Mouse (Mus musculus): Measurements from ENCODE around the gene Gtpbp2.

Gtpbp2 gene

DNA sequence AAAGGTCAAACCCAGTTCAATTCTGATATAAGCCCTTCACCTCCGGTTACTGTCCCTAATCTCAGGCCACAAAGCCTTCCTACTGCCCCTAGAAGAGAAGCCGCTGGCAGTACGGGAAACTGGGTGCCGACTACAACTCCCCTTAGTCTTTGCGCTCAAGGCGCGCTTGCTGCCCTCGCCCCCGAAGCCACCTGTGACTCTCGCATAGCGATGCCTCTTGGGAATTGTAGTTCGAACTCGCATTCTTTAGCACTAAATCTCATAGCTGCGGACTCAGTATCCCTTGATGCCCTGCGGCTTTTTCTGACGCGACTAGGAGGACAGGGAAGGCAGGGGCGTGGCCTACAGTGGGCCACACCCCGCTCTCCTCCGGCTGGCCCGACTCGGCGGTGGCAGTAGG, at the start of gene Gtpbp2:
TSS of gene Gtpbp2 (plus strand) at position 347 of the 400 bp plus-strand sequence.
- peak; percentile 94 to 99 for DNase-seq (ENCODE audit: low spot score in 2 of 2)

DNA sequence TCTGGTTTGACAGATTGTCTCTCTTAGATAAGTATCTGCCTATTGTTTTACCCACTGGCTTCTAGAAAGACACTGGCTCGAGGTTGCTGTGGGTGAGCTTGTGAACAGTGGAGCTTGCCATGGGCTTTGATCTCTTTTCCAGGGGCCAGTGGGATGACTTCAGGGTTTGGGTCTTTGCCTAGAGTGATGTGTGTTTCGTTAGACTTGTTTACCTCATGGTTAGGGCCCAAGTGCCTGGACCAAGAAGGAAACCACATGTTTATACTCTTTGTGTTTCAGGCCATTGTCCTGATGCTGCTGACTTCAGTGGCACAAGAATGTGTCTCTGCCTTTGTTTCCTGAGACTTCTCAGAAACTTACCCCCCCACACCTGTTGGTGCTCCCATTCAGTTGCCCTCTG, 45.3 kb upstream of the Gtpbp2 start:
- no peak for DNase-seq (ENCODE audit: low spot score in 2 of 2)

DNA sequence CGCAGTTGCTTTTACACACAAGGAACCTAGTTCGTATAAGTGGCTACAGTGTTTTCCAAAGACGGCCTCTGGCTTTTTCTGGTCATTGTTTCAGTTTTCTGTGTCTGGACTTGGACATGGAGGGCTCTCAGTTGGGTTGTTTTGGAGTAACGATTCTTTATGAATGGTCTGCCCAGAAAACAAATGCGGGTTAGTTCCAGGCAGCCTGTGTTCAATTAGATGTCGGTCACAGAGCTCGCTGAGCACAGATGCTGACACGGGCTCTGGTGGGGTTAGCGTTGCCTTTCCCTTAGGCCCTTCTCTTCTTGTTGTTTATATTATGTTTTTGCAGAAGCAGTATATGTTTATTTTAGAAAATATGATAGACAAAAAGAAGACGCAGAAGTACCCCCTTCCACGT, 44.7 kb upstream of the Gtpbp2 start:
- DNase-seq (ENCODE audit: low spot score in 2 of 2) = no peak

- no peak for DNase-seq (ENCODE audit: low spot score in 2 of 2)
Measured at GRCm38 (mm10) chr17:46116881-46117280, 44.0 kb upstream of the Gtpbp2 start.

GRCm38 (mm10) chr17:46117623-46118422, 43.0 kb upstream of the Gtpbp2 start:
- DNase-seq (ENCODE audit: low spot score in 2 of 2) = no peak

DNA sequence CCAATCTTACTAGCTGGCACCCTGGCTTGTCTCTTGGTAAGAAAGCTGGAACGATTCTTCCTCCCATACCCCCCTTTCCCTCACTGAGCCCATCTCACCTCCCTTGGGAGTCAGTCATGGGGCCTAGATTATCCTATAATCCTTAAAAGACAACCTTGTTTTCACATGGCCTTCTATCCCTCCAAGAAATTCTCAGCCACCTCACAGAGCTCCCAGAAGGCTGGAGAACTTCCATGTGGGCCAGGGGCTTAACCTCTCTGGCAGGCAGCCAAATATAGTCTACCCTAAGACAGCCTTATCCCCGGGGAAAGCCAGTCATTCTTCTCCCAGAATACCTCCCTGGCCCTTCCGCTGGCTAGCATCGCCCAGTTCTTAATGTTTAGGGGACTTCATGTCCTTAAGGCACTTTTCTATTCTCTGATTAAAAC, 42.4 kb upstream of the Gtpbp2 start:
- DNase-seq (ENCODE audit: low spot score in 2 of 2) = no peak

DNA sequence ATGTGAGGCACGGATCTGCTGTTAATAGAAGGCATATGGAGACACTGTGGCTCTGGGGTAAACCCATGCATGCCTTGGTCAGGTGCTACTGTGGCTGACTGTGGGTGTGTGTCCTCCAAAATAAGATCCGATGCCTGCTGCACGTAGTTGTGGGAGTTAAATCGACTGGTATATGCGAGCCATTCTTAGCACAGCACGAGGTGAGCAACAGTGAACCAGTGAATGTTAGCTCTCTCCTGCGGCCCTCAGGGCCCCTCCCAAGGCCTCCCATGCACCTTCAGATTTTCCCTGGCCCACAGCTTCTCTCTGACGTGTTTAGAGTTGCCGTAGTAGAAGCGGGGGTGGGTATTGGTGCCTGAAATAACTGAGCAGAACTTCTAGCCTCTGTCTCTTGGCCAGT, 41.2 kb upstream of the Gtpbp2 start:
- DNase-seq (ENCODE audit: low spot score in 2 of 2) = peak; percentile 21 to 67

DNA sequence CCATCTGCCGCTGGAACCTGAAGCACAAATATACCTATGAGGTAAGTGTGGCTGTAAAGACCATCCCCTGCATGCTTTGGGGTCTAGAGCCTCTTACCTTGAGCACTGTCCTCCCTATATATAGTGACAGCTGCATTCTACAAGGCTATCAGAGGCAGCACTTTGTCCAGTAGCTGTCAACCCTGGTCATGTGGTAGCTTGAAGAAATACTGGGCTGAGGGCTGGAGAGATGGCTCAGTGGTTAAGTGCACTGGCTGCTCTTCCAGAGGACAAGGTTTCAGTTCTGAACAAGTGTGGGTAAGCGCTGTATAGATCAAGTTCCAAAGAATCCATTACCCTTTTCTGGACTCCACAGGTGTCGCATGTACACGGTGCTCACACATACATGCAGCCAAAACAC, 38.0 kb upstream of the Gtpbp2 start:
- DNase-seq (ENCODE audit: low spot score in 2 of 2) = no peak

- no peak for DNase-seq (ENCODE audit: low spot score in 2 of 2)
Measured at GRCm38 (mm10) chr17:46123285-46123684, 37.5 kb upstream of the Gtpbp2 start.

GRCm38 (mm10) chr17:46123953-46124700, 36.7 kb upstream of the Gtpbp2 start:
- DNase-seq (ENCODE audit: low spot score in 2 of 2) = no peak

DNA sequence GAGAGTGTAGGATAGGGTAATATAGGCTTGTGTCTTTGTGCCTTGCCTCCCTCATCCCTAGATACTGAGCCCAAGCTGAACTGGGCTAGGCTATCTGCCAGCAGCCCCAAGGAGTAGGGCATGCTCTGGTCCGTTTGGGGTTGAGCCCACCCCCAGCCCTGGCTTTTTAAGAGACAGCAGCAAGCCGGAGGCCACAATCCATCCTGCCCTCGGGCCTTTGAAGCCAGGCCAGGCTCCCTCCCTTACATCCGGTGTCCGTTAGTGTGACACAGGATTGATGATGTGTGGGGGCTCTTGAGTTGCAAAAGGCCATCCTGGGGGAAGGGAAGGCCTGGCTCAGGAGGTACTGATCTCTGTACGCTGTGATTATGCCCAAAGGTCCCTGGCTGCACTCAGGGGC, 34.2 kb upstream of the Gtpbp2 start:
- no peak for DNase-seq (ENCODE audit: low spot score in 2 of 2)

DNA sequence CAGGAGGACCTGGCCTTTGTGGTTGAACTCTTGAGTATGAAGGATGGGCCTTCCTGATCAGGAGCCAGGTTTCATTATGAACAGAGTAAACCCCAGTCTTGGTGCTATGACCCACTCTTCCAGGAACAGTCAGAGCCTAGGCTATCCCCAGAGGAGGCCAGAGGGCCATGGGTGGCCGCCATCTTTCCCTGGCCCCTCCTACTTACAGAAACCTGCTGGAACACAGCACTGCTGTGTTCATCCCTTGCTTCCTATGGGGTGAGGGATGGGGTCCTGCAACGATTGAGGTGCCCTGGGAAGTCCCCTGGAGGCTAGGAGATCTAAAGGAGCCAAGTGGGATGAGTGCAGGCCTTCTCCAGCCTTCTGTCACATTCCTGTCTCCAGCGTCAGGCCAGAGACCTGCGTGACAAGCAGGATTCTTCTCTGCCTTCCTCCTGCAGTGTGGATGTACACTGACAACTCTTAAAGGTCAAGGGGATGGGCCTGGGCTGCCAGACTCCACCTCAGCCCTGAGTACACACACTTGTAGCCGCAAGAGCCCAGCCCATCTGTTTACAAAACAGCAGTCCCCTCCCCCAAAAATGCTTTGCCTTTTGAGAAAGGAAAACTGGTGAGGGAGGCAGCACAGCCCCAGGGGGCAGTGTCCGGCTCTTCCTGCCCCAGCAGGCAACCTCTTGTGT, 32.9 kb upstream of the Gtpbp2 start:
- DNase-seq (ENCODE audit: low spot score in 2 of 2) = no peak

GRCm38 (mm10) chr17:46129741-46130498, 30.9 kb upstream of the Gtpbp2 start:
- peak in 1 of 2 experiments; percentile 31 for DNase-seq (ENCODE audit: low spot score in 2 of 2)

- peak; percentile 75 for DNase-seq (ENCODE audit: low spot score in 2 of 2)
Measured at GRCm38 (mm10) chr17:46132058-46132718, 28.6 kb upstream of the Gtpbp2 start.

- no peak for DNase-seq (ENCODE audit: low spot score in 2 of 2)
Measured at GRCm38 (mm10) chr17:46132862-46133261, 28.0 kb upstream of the Gtpbp2 start.

DNA sequence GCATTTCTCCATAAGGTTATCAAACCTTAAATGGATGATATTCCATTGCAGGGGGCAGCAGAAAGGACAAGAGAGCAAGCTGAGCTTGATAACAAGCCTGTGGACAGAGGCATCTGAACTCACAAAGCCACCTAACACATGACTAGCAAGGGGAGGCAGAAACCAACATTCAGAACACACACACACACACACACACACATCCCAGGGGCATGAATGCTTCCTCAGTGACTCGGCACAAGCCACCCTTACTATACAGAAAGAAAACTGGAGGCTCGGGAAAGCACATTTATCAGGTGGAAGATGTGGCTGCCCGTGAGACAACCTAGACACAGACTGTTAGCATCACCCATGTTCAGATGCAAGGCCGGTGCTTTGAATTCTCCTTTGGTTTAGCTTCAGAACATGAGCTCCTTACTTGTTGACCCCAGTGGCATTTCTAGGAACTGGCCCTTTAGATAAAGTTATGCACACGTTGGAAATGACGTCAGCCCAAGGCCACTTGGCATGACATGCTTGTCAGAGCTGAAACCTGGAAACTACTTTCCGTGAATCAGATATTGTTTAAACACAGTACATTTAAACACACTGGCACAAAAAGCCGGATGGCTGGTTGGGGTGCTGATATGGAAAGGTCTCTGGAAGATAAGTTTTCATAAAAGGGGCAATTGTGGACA, 22.1 kb upstream of the Gtpbp2 start:
- DNase-seq (ENCODE audit: low spot score in 2 of 2) = no peak

- no peak for DNase-seq (ENCODE audit: low spot score in 2 of 2)
Measured at GRCm38 (mm10) chr17:46139872-46140271, 21.0 kb upstream of the Gtpbp2 start.

DNA sequence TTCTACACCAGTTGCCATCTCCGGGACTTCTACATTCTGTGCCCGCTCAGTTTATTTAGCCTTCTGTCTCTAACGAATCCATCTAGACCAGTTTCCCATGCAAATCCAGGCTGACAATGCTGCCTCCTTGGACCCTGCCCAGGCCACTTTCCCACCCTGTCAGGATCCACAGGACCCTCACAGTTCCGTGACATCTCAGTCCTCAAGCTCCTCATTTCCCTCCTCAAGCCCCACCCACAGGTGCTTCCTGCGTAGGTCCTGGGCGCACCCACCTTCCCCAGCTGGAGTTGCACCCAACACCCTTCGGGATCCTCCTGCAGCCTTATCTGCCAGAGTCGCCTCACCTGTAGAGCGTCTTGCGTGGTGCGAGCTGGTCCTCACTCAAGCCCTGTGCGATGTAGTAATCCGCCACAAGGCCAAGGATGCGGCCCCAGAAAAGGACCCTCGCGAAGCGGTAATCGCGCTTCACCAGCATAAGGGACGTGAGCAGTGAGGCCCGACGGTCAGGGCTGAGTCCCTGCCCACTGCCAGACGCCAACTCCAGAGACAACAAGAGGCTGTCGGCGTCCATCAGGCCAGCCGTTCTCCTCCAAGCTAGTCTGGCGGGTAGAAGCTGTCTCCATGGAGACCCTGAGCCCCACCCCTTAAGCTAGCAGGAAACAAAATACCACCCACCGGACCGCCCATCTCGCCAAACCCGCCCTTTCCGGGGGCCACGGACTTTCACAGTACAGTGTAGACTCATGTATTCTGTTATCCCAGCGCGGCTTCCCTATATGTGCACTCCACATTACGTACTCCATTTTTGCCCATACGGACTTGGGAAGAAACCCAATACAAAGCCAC, 17.0 kb upstream of the Gtpbp2 start, which contains the start of gene Rsph9:
TSS of gene Rsph9 (minus strand) at position 639 of the 846 bp plus-strand sequence.
- peak; percentile 71 to 82 for DNase-seq (ENCODE audit: low spot score in 2 of 2)

All from frontal cortex, postnatal 36 days (tissue).